ENCODE assay signal across 9 mouse cellular contexts in genomic region chr10:26139100-26140093, GRCm38 (mm10).
DNase-seq lines count a peak whose midpoint lies in the region; ATAC-seq and TF ChIP-seq lines count a peak whose summit lies in the region.
"Had no signal": no experiment of that assay in that cellular context is flagged by ENCODE, and none has a peak within 500 bp of the region (broad histone marks: within the 10 kb centered on the region; RNA-seq: fewer than 3 reads in every experiment).

No protein-coding gene starts in this region.

- 25% methylated on average over 12 of the region's 12 CpGs for WGBS in liver, adult 2 months
- 22% methylated on average over 12 of the region's 12 CpGs for WGBS in liver, embryonic 12.5 days (ENCODE audit: insufficient replicate concordance)
- WGBS in embryonic facial prominence, embryonic 13.5 days, result 33% methylated on average over 12 of the region's 12 CpGs
- WGBS in hindbrain, embryonic 13.5 days, result 36% methylated on average over 12 of the region's 12 CpGs
- 33% methylated on average over 12 of the region's 12 CpGs for WGBS in midbrain, embryonic 11.5 days
- WGBS in small intestine, adult 2 months, result 34% methylated on average over 12 of the region's 12 CpGs

- no peak overlapping the region for H3K27ac ChIP-seq in liver, adult 2 months (replicated peaks; ENCODE audit: insufficient read depth, low read depth, low read length)
- no peak overlapping the region for H3K27ac ChIP-seq in liver, embryonic 12.5 days
- H3K27ac ChIP-seq in bone marrow macrophage, adult 2 months (ENCODE audit: insufficient read depth, low read depth, low read length), result no peak overlapping the region
- H3K27ac ChIP-seq in embryonic facial prominence, embryonic 13.5 days, result no peak overlapping the region
- no peak overlapping the region for H3K27ac ChIP-seq in hindbrain, embryonic 13.5 days
- no peak overlapping the region for H3K27ac ChIP-seq in midbrain, embryonic 11.5 days (ENCODE audit: low read depth, low read length)
- H3K27ac ChIP-seq in small intestine, adult 2 months (ENCODE audit: insufficient read depth, low read depth, low read length), result no peak overlapping the region
- H3K27ac ChIP-seq: embryonic facial prominence, embryonic 12.5 days had no signal

- H3K79me2 ChIP-seq in liver, adult 2 months (ENCODE audit: control insufficient read depth, insufficient read depth, low read length), result no peaks in the 10 kb centered on the region

- H3K4me3 ChIP-seq in liver, adult 2 months (ENCODE audit: insufficient read depth, low read depth, low read length), result no peak overlapping the region
- no peak overlapping the region for H3K4me3 ChIP-seq in liver, embryonic 12.5 days
- no peak overlapping the region for H3K4me3 ChIP-seq in bone marrow macrophage, adult 2 months (ENCODE audit: insufficient read depth, low read length)
- H3K4me3 ChIP-seq in embryonic facial prominence, embryonic 13.5 days, result no peak overlapping the region
- no peak overlapping the region for H3K4me3 ChIP-seq in hindbrain, embryonic 13.5 days
- no peak overlapping the region for H3K4me3 ChIP-seq in midbrain, embryonic 11.5 days (ENCODE audit: low read depth, low read length)
- no peak overlapping the region for H3K4me3 ChIP-seq in small intestine, adult 2 months (ENCODE audit: low read depth, low read length)
- H3K4me3 ChIP-seq: embryonic facial prominence, embryonic 12.5 days had no signal

- peak; percentile 74 for TF ChIP-seq CTCF in liver, adult 2 months (IDR thresholded peaks at IDR 0.05; ENCODE audit: low read depth, low read length)
- peak; percentile 83 for TF ChIP-seq CTCF in bone marrow macrophage, adult 2 months (IDR thresholded peaks at IDR 0.05; ENCODE audit: low read depth, low read length)
- peak; percentile 75; the same call in 1 of the 2 replicates for TF ChIP-seq CTCF in small intestine, adult 2 months (IDR thresholded peaks at IDR 0.05; ENCODE audit: extremely low read depth, insufficient read length, insufficient replicate concordance, low read depth, low read length)

- no peak overlapping the region for H3K9ac ChIP-seq in liver, adult 2 months (ENCODE audit: low read depth, low read length)
- no peak overlapping the region for H3K9ac ChIP-seq in liver, embryonic 12.5 days
- H3K9ac ChIP-seq in embryonic facial prominence, embryonic 13.5 days, result no peak overlapping the region
- H3K9ac ChIP-seq in hindbrain, embryonic 13.5 days, result no peak overlapping the region
- no peak overlapping the region for H3K9ac ChIP-seq in midbrain, embryonic 11.5 days (ENCODE audit: low read length)
- H3K9ac ChIP-seq: embryonic facial prominence, embryonic 12.5 days had no signal

- DNase-seq in liver, adult 2 months (ENCODE audit: extremely low read depth, low read depth, low spot score), result peak; percentile 32
- peak; percentile 23 for DNase-seq in left cerebral cortex, adult 11 months (ENCODE audit: low spot score)
- peak; percentile 92 for DNase-seq in midbrain, embryonic 11.5 days (ENCODE audit: low spot score, missing footprints)

- no peaks in the 10 kb centered on the region for H3K9me3 ChIP-seq in liver, embryonic 12.5 days (replicated peaks)
- no peaks in the 10 kb centered on the region for H3K9me3 ChIP-seq in embryonic facial prominence, embryonic 13.5 days
- no peaks in the 10 kb centered on the region for H3K9me3 ChIP-seq in hindbrain, embryonic 13.5 days
- no peaks in the 10 kb centered on the region for H3K9me3 ChIP-seq in midbrain, embryonic 11.5 days (ENCODE audit: control insufficient read depth, low read length)
- H3K9me3 ChIP-seq: embryonic facial prominence, embryonic 12.5 days had no signal

- ATAC-seq in liver, embryonic 12.5 days, result no peak
- ATAC-seq in embryonic facial prominence, embryonic 13.5 days (ENCODE audit: insufficient number of reproducible peaks, insufficient read depth, low FRiP score, low TSS enrichment, low read depth), result peak; percentile 37; the same call in 1 of the 2 replicates
- peak; percentile 82 for ATAC-seq in hindbrain, embryonic 13.5 days (ENCODE audit: low FRiP score)
- ATAC-seq in midbrain, embryonic 11.5 days (ENCODE audit: low FRiP score), result peak; percentile 81

- no peak for TF ChIP-seq POLR2A in liver, adult 2 months (IDR thresholded peaks at IDR 0.05; ENCODE audit: extremely low read depth, insufficient read depth, low read length)
- no peak for TF ChIP-seq POLR2A in bone marrow macrophage, adult 2 months (IDR thresholded peaks at IDR 0.05; ENCODE audit: borderline replicate concordance, low read depth, low read length)
- TF ChIP-seq POLR2A in small intestine, adult 2 months (IDR thresholded peaks at IDR 0.05; ENCODE audit: low read depth, low read length), result no peak

- no peak overlapping the region for H3K4me2 ChIP-seq in liver, embryonic 12.5 days
- no peak overlapping the region for H3K4me2 ChIP-seq in embryonic facial prominence, embryonic 13.5 days
- H3K4me2 ChIP-seq in hindbrain, embryonic 13.5 days, result no peak overlapping the region
- no peak overlapping the region for H3K4me2 ChIP-seq in midbrain, embryonic 11.5 days
- H3K4me2 ChIP-seq: embryonic facial prominence, embryonic 12.5 days had no signal

- H3K27me3 ChIP-seq in liver, adult 2 months (ENCODE audit: control insufficient read depth, insufficient read depth, low read length), result no peaks in the 10 kb centered on the region
- H3K27me3 ChIP-seq in liver, embryonic 12.5 days (replicated peaks), result no peaks in the 10 kb centered on the region
- no peaks in the 10 kb centered on the region for H3K27me3 ChIP-seq in embryonic facial prominence, embryonic 13.5 days
- H3K27me3 ChIP-seq in hindbrain, embryonic 13.5 days, result no peaks in the 10 kb centered on the region
- H3K27me3 ChIP-seq in midbrain, embryonic 11.5 days (ENCODE audit: control insufficient read depth, insufficient read depth, low read length), result no peaks in the 10 kb centered on the region
- H3K27me3 ChIP-seq in small intestine, adult 2 months (ENCODE audit: control insufficient read depth, insufficient read depth, low read length), result no peaks in the 10 kb centered on the region
- H3K27me3 ChIP-seq: embryonic facial prominence, embryonic 12.5 days had no signal

- no peaks in the 10 kb centered on the region for H3K36me3 ChIP-seq in liver, adult 2 months (ENCODE audit: control insufficient read depth, insufficient read depth, low read length)
- H3K36me3 ChIP-seq in liver, embryonic 12.5 days, result no peaks in the 10 kb centered on the region
- H3K36me3 ChIP-seq in embryonic facial prominence, embryonic 13.5 days, result no peaks in the 10 kb centered on the region
- no peaks in the 10 kb centered on the region for H3K36me3 ChIP-seq in hindbrain, embryonic 13.5 days
- H3K36me3 ChIP-seq in midbrain, embryonic 11.5 days (ENCODE audit: control insufficient read depth, insufficient read depth, low read length), result no peaks in the 10 kb centered on the region
- H3K36me3 ChIP-seq in small intestine, adult 2 months (ENCODE audit: control insufficient read depth, insufficient read depth, low read length), result no peaks in the 10 kb centered on the region
- H3K36me3 ChIP-seq: embryonic facial prominence, embryonic 12.5 days had no signal

- no peaks in the 10 kb centered on the region for H3K4me1 ChIP-seq in liver, adult 2 months (ENCODE audit: control insufficient read depth, insufficient read depth, low read length)
- no peaks in the 10 kb centered on the region for H3K4me1 ChIP-seq in liver, embryonic 12.5 days
- H3K4me1 ChIP-seq in bone marrow macrophage, adult 2 months (ENCODE audit: control insufficient read depth, insufficient read depth, low read length), result no peaks in the 10 kb centered on the region
- no peaks in the 10 kb centered on the region for H3K4me1 ChIP-seq in embryonic facial prominence, embryonic 13.5 days
- H3K4me1 ChIP-seq in hindbrain, embryonic 13.5 days (replicated peaks), result no peaks in the 10 kb centered on the region
- no peaks in the 10 kb centered on the region for H3K4me1 ChIP-seq in midbrain, embryonic 11.5 days (ENCODE audit: control insufficient read depth, insufficient read depth, low read length)
- no peaks in the 10 kb centered on the region for H3K4me1 ChIP-seq in small intestine, adult 2 months (ENCODE audit: control insufficient read depth, insufficient read depth, insufficient read length, low read length)
- H3K4me1 ChIP-seq: embryonic facial prominence, embryonic 12.5 days had no signal

Comparison
In these comparisons a context has a peak if more than half of its experiments do, and no peak if none do; other contexts are left out.
1. DNase-seq: peak in every context shown above with its lines; median percentile 92 in midbrain, embryonic 11.5 days; 32 in liver, adult 2 months; 23 in left cerebral cortex, adult 11 months.